Mouse (Mus musculus): Measurements from ENCODE around the gene Unk.

The Unk gene

DNA sequence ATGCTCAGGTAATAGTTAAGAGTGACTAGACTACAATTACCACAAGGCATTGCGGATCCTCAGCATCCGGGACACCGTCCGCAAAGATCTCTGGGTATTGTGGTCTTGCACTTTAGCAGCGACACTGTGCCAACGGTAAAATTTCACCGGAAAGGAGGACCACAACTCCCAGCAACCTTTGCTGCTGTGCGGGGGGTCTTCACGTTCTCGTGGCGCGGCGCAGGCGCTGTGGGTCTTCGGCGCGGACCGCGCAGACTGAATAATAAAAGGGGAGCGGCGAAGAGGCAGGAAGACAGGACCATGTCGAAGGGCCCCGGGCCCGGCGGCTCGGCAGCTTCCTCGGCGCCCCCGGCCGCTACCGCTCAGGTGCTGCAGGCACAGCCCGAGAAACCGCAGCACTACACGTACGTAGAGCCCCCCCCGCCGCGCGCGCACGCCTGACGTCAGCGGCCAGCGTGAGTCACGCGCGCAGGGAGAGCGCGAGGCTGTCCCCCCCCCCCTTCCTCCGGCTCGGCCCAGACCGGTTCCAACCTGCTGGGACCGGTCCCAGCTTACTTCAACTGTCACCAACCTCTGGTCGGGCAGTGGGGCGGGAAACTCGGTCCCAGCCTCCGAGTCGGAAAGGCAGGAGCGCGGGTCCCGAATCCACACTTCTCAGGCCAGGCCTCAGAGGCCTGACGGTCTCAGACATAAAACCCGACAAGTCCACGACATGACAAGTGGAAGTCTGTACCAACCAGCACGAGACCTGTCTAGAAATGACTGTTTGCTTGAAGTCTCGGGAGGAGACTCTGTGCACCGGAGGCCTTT lies at the start of gene Unk:
Unk (plus strand) TSS at position 235 of the 810 bp plus-strand sequence.
- DNase-seq (ENCODE audit: low read depth, low spot score) = peak; percentile 98

- no peak for DNase-seq (ENCODE audit: low read depth, low spot score)
These were observed 47.6 kb upstream of the Unk start for GRCm38 (mm10) chr11:115982472-115982871.

DNA sequence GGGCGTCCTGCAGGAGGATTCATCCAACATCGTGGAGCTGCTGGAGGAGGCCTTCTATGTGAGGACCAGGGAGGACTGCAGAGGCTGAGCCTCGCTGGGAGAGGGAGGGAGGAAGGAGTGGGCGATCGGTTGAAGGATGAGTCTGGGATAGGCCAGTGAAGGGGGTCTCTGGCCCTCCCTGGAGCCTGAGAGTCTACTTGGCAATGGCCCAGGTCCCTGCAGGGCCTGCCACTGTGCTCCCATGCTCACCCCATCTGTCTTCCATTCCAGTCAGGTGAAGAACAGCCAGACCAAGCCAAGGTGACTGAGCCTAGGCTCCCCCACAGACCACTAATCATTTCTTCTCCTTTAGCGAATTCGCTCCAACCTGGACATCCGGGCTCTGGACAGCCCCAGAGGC lies 46.8 kb upstream of the Unk start:
- no peak for DNase-seq (ENCODE audit: low read depth, low spot score)

DNA sequence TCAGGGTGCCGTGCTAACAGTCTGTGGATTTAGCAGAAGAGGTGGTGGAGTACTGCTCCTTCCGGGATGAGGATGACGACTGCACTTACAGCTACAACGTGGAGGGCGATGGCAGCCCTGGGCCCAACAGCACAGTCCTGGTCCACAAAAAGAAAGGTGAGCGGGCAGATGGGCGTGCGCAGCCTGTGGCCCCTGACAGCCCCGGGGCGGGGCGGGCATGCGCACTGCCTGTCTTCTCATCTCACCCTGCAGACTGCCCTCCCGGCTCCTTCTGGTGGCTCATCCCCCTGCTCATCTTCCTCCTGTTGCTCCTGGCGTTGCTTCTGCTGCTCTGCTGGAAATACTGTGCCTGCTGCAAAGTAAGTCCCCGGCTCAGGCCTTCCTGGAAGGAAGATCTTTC lies 40.4 kb upstream of the Unk start:
- DNase-seq (ENCODE audit: low read depth, low spot score) = no peak

DNA sequence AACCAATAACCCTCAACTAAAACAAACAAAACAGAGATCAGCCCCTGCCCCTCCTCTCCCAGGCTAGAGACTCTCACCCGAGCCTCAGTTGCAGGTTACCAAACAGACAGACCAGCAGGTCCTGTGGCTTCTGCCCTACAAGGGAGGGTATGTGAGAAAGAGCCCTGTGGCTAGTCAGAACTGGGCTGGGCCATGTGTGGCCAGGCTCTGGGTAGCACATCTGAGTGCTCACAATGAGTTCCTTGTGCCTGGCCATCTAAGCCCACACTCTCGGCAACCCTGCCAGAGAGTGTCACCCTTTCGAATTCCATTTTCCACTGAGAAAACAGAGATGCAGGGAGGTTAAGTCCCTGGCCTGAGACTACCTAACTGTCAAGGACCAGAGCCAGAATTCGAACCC lies 38.0 kb upstream of the Unk start:
- DNase-seq (ENCODE audit: low read depth, low spot score) = no peak

DNA sequence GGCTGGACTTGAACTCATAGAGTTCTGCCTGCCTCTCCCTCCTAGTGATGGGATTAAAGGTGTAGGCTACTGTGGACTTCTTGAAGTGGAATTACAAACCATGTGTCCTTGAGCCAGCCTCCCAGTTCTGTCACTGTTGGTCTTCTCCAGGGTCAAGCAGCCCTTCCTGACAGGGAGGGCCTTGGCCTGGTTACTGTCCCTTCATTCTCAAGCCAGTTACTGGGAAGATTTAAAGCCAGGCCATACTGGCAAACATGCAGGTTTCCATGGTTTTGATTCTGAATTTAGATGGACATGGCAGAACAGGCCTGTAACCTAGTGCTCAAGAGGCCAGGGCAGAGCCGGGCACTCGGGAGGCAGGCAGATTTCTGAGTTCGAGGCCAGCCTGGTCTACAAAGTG lies 34.9 kb upstream of the Unk start:
- no peak for DNase-seq (ENCODE audit: low read depth, low spot score)

GRCm38 (mm10) chr11:115997047-115997446 lies 33.1 kb upstream of the Unk start:
- no peak for DNase-seq (ENCODE audit: low read depth, low spot score)

DNA sequence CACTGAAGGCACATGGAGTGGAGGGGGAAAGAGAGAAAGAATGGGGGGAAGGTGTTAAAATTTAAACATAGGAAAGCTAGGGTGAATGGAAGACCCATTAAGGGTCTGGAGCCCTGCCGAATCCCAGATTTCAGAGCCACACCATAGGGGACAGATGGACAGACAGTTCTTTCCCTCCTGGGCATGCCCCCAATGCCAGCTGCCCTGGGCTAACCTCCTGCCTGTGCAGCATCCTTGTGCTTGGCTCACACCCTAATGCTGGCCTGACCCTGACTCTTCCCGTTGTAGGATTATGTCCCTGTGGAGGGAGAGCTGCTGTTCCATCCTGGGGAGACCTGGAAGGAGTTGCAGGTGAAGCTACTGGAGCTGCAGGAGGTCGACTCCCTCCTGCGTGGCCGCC lies 32.5 kb upstream of the Unk start:
- DNase-seq (ENCODE audit: low read depth, low spot score) = no peak

DNA sequence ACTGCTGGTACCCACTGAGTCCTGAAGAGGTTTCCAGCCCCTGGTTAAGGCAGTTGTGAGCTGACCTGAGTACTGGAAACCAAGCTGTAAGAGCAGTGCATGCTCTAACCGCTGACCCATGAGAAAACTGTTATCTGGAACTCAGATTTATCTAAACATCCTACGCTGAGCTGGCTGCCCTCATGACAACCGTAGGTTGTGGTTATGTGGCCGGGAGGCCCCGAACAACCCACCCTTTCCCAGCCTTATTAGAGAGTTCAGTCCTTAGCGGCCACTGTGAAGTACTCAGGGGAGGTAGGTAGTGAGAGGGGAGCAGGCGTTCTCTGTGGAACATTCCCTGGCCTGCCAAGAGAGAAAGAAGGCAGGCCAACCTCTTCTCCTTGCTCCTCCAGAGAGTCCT lies 31.1 kb upstream of the Unk start:
- no peak for DNase-seq (ENCODE audit: low read depth, low spot score)

DNA sequence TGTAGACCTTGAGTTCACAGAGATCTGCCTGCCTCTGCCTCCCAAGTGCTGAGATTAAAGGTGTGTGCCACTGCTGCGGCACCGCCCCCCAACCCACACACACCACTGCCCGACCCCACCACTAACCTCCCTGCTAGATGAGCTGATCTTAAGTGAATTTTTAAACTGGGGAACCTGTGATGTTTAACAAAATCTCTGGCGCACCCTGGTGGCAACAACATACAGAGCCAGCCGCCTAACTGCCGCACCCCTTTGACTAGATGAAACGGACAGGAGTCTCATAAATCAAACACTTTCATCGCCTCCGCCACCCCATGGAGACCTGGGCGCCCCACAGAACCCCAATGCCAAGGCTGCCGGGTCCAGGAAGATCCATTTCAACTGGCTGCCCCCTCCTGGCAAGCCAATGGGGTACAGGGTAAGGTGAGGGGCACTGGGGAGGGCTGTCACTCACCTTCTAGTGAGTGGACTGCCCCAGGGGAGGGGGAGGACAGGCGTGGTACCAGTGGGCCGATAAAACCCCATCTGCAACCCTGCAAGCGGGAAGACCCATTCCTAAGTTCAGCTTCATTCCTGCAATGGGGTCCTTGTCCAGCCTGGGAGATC lies 30.5 kb upstream of the Unk start:
- peak; percentile 63 for DNase-seq (ENCODE audit: low read depth, low spot score)

GRCm38 (mm10) chr11:116000607-116001006 lies 29.5 kb upstream of the Unk start:
- no peak for DNase-seq (ENCODE audit: low read depth, low spot score)

- DNase-seq (ENCODE audit: low read depth, low spot score) = no peak
These were observed 28.4 kb upstream of the Unk start for GRCm38 (mm10) chr11:116001725-116002124.

DNA sequence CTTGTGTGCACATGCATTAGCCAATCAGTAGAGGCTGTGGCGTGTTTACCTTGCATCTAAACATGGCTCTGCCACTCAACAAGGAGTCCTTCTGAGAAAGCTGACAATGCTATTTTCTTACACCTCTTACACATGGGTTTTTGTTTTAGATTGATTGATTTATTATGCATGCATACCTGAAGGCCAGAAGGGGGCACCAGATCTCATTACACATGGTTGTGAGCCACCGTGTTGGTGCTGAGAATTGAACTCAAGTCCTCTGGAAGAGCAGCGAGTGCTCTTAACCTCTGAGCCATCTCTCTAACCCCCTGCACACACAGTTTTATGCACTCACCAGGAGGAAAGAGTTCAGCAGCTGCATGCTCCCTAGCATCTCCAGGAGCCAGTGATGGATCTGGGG lies 27.2 kb upstream of the Unk start:
- DNase-seq (ENCODE audit: low read depth, low spot score) = no peak

- no peak for DNase-seq (ENCODE audit: low read depth, low spot score)
These were observed 25.8 kb upstream of the Unk start for GRCm38 (mm10) chr11:116004186-116004823.

DNA sequence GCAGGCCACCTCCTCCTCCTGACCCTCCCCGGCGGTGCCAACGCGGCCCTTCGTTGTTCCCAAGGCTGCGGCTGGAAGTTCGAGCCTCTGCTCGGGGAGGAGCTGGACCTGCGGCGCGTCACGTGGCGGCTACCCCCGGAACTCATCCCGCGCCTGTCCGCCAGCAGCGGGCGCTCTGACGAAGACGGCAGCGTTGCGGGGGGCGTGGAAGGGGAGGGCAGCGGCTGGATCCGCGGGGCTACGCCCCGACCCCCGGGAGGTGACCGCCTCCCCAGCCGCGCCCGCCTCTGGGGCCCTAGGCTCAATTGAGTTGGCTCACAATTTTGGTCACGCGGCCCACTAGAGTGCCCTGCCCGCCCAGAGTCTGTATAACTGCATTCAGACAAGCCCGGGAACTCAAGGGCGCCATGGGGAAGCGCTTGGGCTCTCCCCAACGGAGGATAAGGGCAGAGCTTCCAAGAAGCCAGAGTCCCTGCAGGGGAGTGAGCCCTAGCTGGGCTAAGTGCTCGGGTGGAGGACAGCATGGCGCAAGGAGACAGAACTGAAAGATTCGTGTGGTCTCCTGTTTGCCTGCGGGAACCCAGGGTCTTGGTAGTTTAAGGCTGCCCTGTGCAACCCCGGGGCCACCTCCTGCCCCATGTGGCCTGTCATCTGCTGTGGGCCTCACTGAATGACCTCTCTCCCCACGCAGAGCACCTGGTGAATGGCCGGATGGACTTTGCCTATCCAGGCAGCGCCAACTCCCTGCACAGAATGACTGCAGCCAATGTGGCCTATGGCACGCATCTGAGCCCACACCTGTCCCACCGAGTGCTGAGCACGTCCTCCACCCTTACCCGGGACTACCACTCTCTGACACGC lies 25.1 kb upstream of the Unk start:
- peak; percentile 74 for DNase-seq (ENCODE audit: low read depth, low spot score)

- no peak for DNase-seq (ENCODE audit: low read depth, low spot score)
These were observed 24.3 kb upstream of the Unk start for GRCm38 (mm10) chr11:116005701-116006419.

- no peak for DNase-seq (ENCODE audit: low read depth, low spot score)
These were observed 22.8 kb upstream of the Unk start for GRCm38 (mm10) chr11:116007095-116007850.

DNA sequence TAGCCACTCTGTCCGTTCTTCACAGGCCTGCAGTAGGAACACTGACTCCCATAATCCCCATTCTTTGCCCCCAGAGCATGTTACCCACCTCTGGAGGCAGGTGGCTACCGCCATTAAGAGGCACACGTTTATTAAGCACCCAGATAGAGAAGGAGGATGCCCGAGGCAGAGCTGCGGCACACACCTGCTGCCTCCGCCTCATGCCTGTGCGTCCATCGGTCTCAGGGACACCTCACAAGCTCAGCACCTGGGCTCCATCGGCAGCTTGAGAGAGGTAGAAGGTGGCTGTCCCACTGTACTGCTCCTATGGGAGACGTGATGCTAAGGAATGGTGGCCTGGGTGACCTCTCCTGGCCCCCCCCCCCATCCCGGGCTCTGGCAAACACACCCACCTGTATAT lies 21.7 kb upstream of the Unk start:
- no peak for DNase-seq (ENCODE audit: low read depth, low spot score)

DNA sequence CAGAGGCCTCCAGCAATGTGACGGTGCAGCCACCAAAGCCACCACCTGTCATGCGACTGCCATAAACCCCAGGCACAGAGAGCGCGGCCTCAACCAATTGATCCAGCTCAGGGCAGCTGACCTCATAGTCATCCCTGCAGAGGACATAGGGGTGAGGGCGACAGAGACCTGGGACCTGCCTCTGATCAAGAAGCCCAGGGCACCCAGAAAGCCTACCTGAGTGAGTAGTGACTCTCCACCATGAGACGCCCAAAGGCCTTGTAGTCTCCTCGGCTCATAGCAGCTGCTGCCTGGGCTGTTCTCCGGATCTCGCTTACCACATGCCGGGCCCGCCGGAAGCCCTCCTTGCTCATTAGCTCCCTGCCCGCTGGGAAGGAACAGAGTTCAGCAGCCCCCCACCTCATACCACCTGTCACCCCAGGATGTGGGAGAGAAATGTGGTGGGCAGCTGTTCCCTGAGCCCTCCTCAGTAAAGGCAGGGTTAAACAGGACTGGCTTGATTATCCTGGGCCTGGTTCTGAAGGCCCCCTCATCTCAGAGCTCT lies 21.2 kb upstream of the Unk start:
- no peak for DNase-seq (ENCODE audit: low read depth, low spot score)

- no peak for DNase-seq (ENCODE audit: low read depth, low spot score)
These were observed 20.5 kb upstream of the Unk start for GRCm38 (mm10) chr11:116009661-116010060.

Data from mesoderm, embryonic 11.5 days (tissue).